Mouse (Mus musculus): ENCODE data around the gene Cip2a. TPM values are rescaled to one million over a fixed set of nuclear protein-coding genes. Genes with fewer than 3 reads are reported as not detected.

Cip2a gene
- polyA plus RNA-seq (2014; fragmentation: Nextera tagmentation; extraction: Ambion mirVana) = 6.7 and 10.9 TPM in 2 replicates

DNA sequence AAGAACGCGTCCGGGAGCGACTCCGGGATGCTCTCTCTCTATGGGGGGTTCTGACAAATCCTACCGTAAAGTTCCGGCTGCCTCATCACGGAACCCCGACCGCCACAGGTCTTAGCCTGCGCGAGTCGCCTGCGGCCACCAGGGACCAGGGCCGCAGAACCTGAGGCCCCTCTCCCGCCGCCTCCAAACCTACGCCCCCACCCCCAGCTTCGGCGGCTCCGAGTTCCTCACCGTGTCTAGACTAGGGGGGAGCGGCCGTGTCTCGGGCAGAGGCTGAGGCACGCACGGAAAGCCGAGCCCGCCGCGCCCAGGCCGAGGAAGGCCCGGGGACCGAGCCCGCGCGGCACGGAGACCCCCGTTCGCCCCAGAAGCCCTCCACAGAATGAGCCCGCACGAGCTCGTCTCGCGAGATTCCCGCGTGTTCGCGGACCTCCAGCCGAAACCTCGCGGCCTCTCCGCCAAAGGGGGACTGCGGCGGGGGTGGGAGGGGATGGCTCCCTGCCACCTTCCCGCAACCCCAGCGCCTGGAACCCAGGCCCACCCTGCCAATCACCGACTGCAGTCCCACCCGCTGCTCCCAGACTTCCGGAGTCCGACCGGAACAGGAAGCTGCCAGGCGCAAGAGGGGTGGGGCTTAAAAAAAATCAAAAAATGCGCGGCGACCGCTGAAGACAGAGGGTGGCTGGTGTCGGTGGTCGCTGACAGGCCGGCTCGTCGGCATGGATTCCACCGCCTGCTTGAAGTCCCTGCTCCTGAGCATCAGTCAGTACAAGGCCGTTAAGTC, at the start of gene Cip2a, which contains the start of gene Dzip3:
Gene Cip2a, plus strand, starts transcription at position 627 of the 784 bp plus-strand sequence.
Gene Dzip3, minus strand, starts transcription at position 607 of the 784 bp plus-strand sequence.
- no peaks in the 10 kb centered on the region for H3K9me3 ChIP-seq (ENCODE audit: control insufficient read depth, low read length)
- under 1% methylated on average over 74 of the region's 74 CpGs for WGBS

GRCm38 (mm10) chr16:48972996-48973395, 21.0 kb upstream of the Cip2a start:
- 93% methylated on average over 2 of the region's 2 CpGs for WGBS
- H3K4me3 ChIP-seq (replicated peaks; ENCODE audit: low read depth, low read length) = no peak overlapping the region
- ATAC-seq (ENCODE audit: low FRiP score, low TSS enrichment) (no peak), DNase-seq (no peak)
- H3K4me2 ChIP-seq (ENCODE audit: low read length) = no peak overlapping the region
- H3K27ac ChIP-seq (replicated peaks; ENCODE audit: low read depth, low read length) = no peak overlapping the region
- H3K4me1 ChIP-seq (ENCODE audit: control insufficient read depth, insufficient read depth, low read length) = no peaks in the 10 kb centered on the region
- H3K9me3 ChIP-seq (ENCODE audit: control insufficient read depth, low read length) = no peaks in the 10 kb centered on the region
- H3K27me3 ChIP-seq (ENCODE audit: control insufficient read depth, insufficient read depth, low read length) = no peaks in the 10 kb centered on the region
- H3K9ac ChIP-seq (replicated peaks; ENCODE audit: low read length) = no peak overlapping the region
- peaks cover 28% of the 10 kb centered on the region for H3K36me3 ChIP-seq (ENCODE audit: control insufficient read depth, insufficient read depth, low read length)

More for the DNA sequence above, at the start of gene Cip2a, which contains the start of gene Dzip3:
- H3K4me2 ChIP-seq (ENCODE audit: low read length) = peak within 1 kb of the TSS; percentile 80
- peak within 1 kb of the TSS; percentile 99 for H3K9ac ChIP-seq (replicated peaks; ENCODE audit: low read length)
- ATAC-seq (ENCODE audit: low FRiP score, low TSS enrichment) = peak; percentile 99
- no peaks in the 10 kb centered on the region for H3K36me3 ChIP-seq (ENCODE audit: control insufficient read depth, insufficient read depth, low read length)
- peak; percentile 97 for DNase-seq
- peaks cover 12% of the 10 kb centered on the region; the same call in 1 of the 2 replicates for H3K4me1 ChIP-seq (ENCODE audit: control insufficient read depth, insufficient read depth, low read length)
- no peaks in the 10 kb centered on the region for H3K27me3 ChIP-seq (ENCODE audit: control insufficient read depth, insufficient read depth, low read length)
- H3K27ac ChIP-seq (replicated peaks; ENCODE audit: low read depth, low read length) = peak within 1 kb of the TSS; percentile 98
- peak within 1 kb of the TSS; percentile 86 for H3K4me3 ChIP-seq (replicated peaks; ENCODE audit: low read depth, low read length)

DNA sequence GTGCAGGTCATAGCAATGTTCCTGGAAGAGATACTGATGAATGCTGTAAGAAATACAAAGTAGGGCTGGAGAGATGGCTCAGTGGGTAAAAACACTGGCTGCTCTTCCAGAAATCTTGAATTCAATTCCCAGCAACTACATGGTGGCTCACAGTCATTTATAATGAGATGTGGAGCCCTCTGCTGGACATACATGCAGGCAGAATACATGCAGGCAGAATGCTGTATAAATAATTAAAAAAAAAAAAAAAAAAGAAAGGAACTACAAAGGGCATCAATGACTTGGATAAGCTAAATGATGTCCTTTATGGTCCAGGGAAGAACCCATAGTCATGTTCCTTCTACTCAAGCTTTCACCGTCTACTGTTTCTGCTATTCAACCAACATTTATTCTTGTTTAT, 20.4 kb upstream of the Cip2a start:
- peaks cover 34% of the 10 kb centered on the region for H3K36me3 ChIP-seq (ENCODE audit: control insufficient read depth, insufficient read depth, low read length)
- no peaks in the 10 kb centered on the region for H3K27me3 ChIP-seq (ENCODE audit: control insufficient read depth, insufficient read depth, low read length)
- H3K9me3 ChIP-seq (ENCODE audit: control insufficient read depth, low read length) = no peaks in the 10 kb centered on the region
- no peaks in the 10 kb centered on the region for H3K4me1 ChIP-seq (ENCODE audit: control insufficient read depth, insufficient read depth, low read length)
- whole genome bisulfite sequencing = 96% methylated on average over 1 of the region's 1 CpGs
- ATAC-seq (ENCODE audit: low FRiP score, low TSS enrichment) (no peak), DNase-seq (peak; percentile 48)
- no peak overlapping the region for H3K4me3 ChIP-seq (replicated peaks; ENCODE audit: low read depth, low read length)
- H3K4me2 ChIP-seq (ENCODE audit: low read length) = no peak overlapping the region
- no peak overlapping the region for H3K27ac ChIP-seq (replicated peaks; ENCODE audit: low read depth, low read length)
- no peak overlapping the region for H3K9ac ChIP-seq (replicated peaks; ENCODE audit: low read length)

- Histone ChIP-seq H3K4me2 (ENCODE audit: low read length) (no peak overlapping the region), H3K9me3 (ENCODE audit: control insufficient read depth, low read length) (no peaks in the 10 kb centered on the region), H3K27me3 (ENCODE audit: control insufficient read depth, insufficient read depth, low read length) (no peaks in the 10 kb centered on the region), H3K27ac (replicated peaks; ENCODE audit: low read depth, low read length) (no peak overlapping the region), H3K9ac (replicated peaks; ENCODE audit: low read length) (no peak overlapping the region), H3K36me3 (ENCODE audit: control insufficient read depth, insufficient read depth, low read length) (peaks cover 28% of the 10 kb centered on the region), H3K4me1 (ENCODE audit: control insufficient read depth, insufficient read depth, low read length) (no peaks in the 10 kb centered on the region), H3K4me3 (replicated peaks; ENCODE audit: low read depth, low read length) (no peak overlapping the region)
- ATAC-seq (ENCODE audit: low FRiP score, low TSS enrichment) (no peak), DNase-seq (no peak)
These were observed 14.0 kb upstream of the Cip2a start for GRCm38 (mm10) chr16:48979965-48980364.

DNA sequence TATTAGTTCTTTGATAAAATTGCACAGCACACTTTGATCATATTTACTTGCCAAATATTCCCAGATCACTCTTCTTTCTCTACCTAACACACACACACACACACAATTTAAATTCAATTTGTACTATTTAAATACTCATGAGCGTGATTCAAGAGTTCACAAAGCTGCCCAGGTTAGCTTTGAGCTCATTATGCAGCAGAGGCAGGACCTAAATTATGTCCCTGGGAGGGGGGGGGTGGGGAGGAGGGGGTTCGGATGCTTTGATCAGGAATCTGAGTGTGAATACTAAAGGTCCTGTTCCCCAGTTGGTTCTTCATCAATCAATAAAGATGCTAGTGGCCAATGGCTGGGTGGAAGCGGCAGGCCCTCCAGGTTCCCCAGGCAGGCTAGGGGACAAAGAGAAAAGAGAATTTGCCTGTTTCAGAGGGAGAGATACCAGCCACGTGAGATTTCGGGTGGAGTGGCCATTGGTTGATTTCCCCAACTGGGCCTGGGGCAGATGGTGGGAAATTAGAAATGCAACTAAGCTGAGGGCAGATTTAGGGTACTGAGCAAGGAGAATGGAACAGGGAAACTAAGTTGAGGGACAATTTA, 8.9 kb upstream of the Cip2a start:
- no peaks in the 10 kb centered on the region for H3K9me3 ChIP-seq (ENCODE audit: control insufficient read depth, low read length)
- 0 out of 2 replicates have a peak, but pooled peaks cover 3% of the 10 kb centered on the region for H3K4me1 ChIP-seq (ENCODE audit: control insufficient read depth, insufficient read depth, low read length)
- no peak overlapping the region for H3K4me2 ChIP-seq (ENCODE audit: low read length)
- ATAC-seq (ENCODE audit: low FRiP score, low TSS enrichment) = no peak
- no peak for DNase-seq
- 52% methylated on average over 5 of the region's 5 CpGs for WGBS
- H3K4me3 ChIP-seq (replicated peaks; ENCODE audit: low read depth, low read length) = no peak overlapping the region
- H3K36me3 ChIP-seq (ENCODE audit: control insufficient read depth, insufficient read depth, low read length) = peaks cover 12% of the 10 kb centered on the region
- no peak overlapping the region for H3K9ac ChIP-seq (replicated peaks; ENCODE audit: low read length)
- H3K27me3 ChIP-seq (ENCODE audit: control insufficient read depth, insufficient read depth, low read length) = no peaks in the 10 kb centered on the region
- no peak overlapping the region for H3K27ac ChIP-seq (replicated peaks; ENCODE audit: low read depth, low read length)

- H3K4me3 ChIP-seq (replicated peaks; ENCODE audit: low read depth, low read length) = no peak overlapping the region
- DNase-seq (no peak), ATAC-seq (ENCODE audit: low FRiP score, low TSS enrichment) (no peak)
- H3K27me3 ChIP-seq (ENCODE audit: control insufficient read depth, insufficient read depth, low read length) = no peaks in the 10 kb centered on the region
- H3K27ac ChIP-seq (replicated peaks; ENCODE audit: low read depth, low read length) = no peak overlapping the region
- H3K36me3 ChIP-seq (ENCODE audit: control insufficient read depth, insufficient read depth, low read length) = no peaks in the 10 kb centered on the region
- no peaks in the 10 kb centered on the region for H3K9me3 ChIP-seq (ENCODE audit: control insufficient read depth, low read length)
- no peak overlapping the region for H3K9ac ChIP-seq (replicated peaks; ENCODE audit: low read length)
- H3K4me1 ChIP-seq (ENCODE audit: control insufficient read depth, insufficient read depth, low read length) = peaks cover 11% of the 10 kb centered on the region; the same call in 1 of the 2 replicates
- no peak overlapping the region for H3K4me2 ChIP-seq (ENCODE audit: low read length)
These were observed 4.3 kb upstream of the Cip2a start for GRCm38 (mm10) chr16:48989700-48990099.

- H3K4me1 ChIP-seq (ENCODE audit: control insufficient read depth, insufficient read depth, low read length) = peaks cover 12% of the 10 kb centered on the region; the same call in 1 of the 2 replicates
- H3K4me2 ChIP-seq (ENCODE audit: low read length) = peak overlapping the region; percentile 76
- no peaks in the 10 kb centered on the region for H3K9me3 ChIP-seq (ENCODE audit: control insufficient read depth, low read length)
- ATAC-seq (ENCODE audit: low FRiP score, low TSS enrichment) (no peak), DNase-seq (peak; percentile 41)
- no peak overlapping the region for H3K27ac ChIP-seq (replicated peaks; ENCODE audit: low read depth, low read length)
- H3K9ac ChIP-seq (replicated peaks; ENCODE audit: low read length) = peak overlapping the region; percentile 99
- peak overlapping the region; percentile 86 for H3K4me3 ChIP-seq (replicated peaks; ENCODE audit: low read depth, low read length)
- H3K27me3 ChIP-seq (ENCODE audit: control insufficient read depth, insufficient read depth, low read length) = no peaks in the 10 kb centered on the region
- H3K36me3 ChIP-seq (ENCODE audit: control insufficient read depth, insufficient read depth, low read length) = no peaks in the 10 kb centered on the region
- 27% methylated on average over 10 of the region's 10 CpGs for WGBS
These were observed 1.4 kb upstream of the Cip2a start for GRCm38 (mm10) chr16:48992437-48993230.

- H3K27ac ChIP-seq (replicated peaks; ENCODE audit: low read depth, low read length) = peak overlapping the region; percentile 98
- no peaks in the 10 kb centered on the region for H3K36me3 ChIP-seq (ENCODE audit: control insufficient read depth, insufficient read depth, low read length)
- H3K4me2 ChIP-seq (ENCODE audit: low read length) = peak overlapping the region; percentile 76
- no peaks in the 10 kb centered on the region for H3K9me3 ChIP-seq (ENCODE audit: control insufficient read depth, low read length)
- no peaks in the 10 kb centered on the region for H3K27me3 ChIP-seq (ENCODE audit: control insufficient read depth, insufficient read depth, low read length)
- no peak for ATAC-seq (ENCODE audit: low FRiP score, low TSS enrichment)
- DNase-seq = no peak
- peak overlapping the region; percentile 86 for H3K4me3 ChIP-seq (replicated peaks; ENCODE audit: low read depth, low read length)
- peaks cover 12% of the 10 kb centered on the region; the same call in 1 of the 2 replicates for H3K4me1 ChIP-seq (ENCODE audit: control insufficient read depth, insufficient read depth, low read length)
- WGBS = 2% methylated on average over 9 of the region's 9 CpGs
- H3K9ac ChIP-seq (replicated peaks; ENCODE audit: low read length) = peak overlapping the region; percentile 99
These were observed 790 bp upstream of the Cip2a start for GRCm38 (mm10) chr16:48993231-48993558.
